ENCODE assay signal across 19 mouse cellular contexts in the genomic region with DNA sequence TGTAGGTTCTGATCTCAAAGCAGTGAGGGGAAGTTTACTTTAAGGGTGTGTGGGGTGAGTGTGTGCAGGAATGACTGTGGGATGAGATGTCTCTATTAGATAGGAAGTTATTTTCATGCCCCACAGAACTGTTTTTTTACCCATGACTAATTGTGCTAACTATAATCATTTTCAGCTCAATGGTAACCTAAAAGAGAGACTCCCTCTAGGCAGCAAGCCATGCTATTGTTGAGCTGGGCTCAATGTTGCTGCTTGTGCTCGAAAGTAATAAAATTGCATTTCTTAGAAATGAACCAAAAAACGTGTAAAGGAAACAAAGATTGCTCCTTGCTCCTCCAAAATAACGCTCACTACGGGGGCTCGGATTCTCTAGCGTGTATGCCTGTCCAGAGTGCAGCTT.
"Had no signal": no experiment of that assay in that cellular context is flagged by ENCODE, and none has a peak within 500 bp of the region (broad histone marks: within the 10 kb centered on the region; RNA-seq: fewer than 3 reads in every experiment).

No protein-coding gene starts in this region.

- H3K9ac ChIP-seq: lung, embryonic 14.5 days; midbrain, embryonic 13.5 days; midbrain, embryonic 15.5 days; neural tube, embryonic 12.5 days; stomach, embryonic 15.5 days had no signal

- H3K27ac ChIP-seq: macrophage; midbrain, embryonic 13.5 days; midbrain, embryonic 15.5 days; neural tube, embryonic 12.5 days; stomach, embryonic 15.5 days had no signal

- H3K9me3 ChIP-seq: megakaryocyte, embryonic 14.5 days; midbrain, embryonic 13.5 days; midbrain, embryonic 15.5 days; neural tube, embryonic 12.5 days; stomach, embryonic 15.5 days had no signal

- H3K36me3 ChIP-seq: midbrain, embryonic 13.5 days; midbrain, embryonic 15.5 days; neural tube, embryonic 12.5 days; stomach, embryonic 15.5 days had no signal

- H3K27me3 ChIP-seq: megakaryocyte, embryonic 14.5 days; midbrain, embryonic 13.5 days; midbrain, embryonic 15.5 days; neural tube, embryonic 12.5 days; stomach, embryonic 15.5 days had no signal

- ATAC-seq: midbrain, embryonic 13.5 days; midbrain, embryonic 15.5 days had no signal

- H3K4me3 ChIP-seq: megakaryocyte, embryonic 14.5 days; midbrain, embryonic 13.5 days; midbrain, embryonic 15.5 days; neural tube, embryonic 12.5 days; stomach, embryonic 15.5 days had no signal

- DNase-seq: lung, adult 18-20 months; lung, embryonic 14.5 days; lung, postnatal 10 days; lung, postnatal 36 days; retina, postnatal 1 day; right cerebral cortex, adult 18-20 months; right cerebral cortex, postnatal 25 days; right cerebral cortex, postnatal 4 days; spleen, adult 18-20 months; thymus, adult 18-20 months; thymus, postnatal 14 days; thymus, postnatal 36 days had no signal

- H3K4me2 ChIP-seq: lung, embryonic 14.5 days; midbrain, embryonic 11.5 days; midbrain, embryonic 13.5 days; midbrain, embryonic 15.5 days; neural tube, embryonic 12.5 days; stomach, embryonic 15.5 days had no signal

- H3K4me1 ChIP-seq: megakaryocyte, embryonic 14.5 days; neural tube, embryonic 12.5 days had no signal
